Mouse (Mus musculus) CD8-positive naive resting alpha-beta T cell, adult 2 months (primary cell): ENCODE data around the gene Adgrg2.
A peak's percentile ranks its signal among the peaks of the same experiment; 100 is the strongest.

Experiments used
- DNase-seq, 2 experiments: peaks; one replicate each; pipeline ENCODE4 v3.0.0; 2022; ENCODE audit warnings: low read depth in 2 of 2, low spot score in 2 of 2

Adgrg2 gene

GRCm38 (mm10) chrX:160501687-160502047 lies 111.2 kb downstream of the Adgrg2 start:
- DNase-seq: no peak

DNA sequence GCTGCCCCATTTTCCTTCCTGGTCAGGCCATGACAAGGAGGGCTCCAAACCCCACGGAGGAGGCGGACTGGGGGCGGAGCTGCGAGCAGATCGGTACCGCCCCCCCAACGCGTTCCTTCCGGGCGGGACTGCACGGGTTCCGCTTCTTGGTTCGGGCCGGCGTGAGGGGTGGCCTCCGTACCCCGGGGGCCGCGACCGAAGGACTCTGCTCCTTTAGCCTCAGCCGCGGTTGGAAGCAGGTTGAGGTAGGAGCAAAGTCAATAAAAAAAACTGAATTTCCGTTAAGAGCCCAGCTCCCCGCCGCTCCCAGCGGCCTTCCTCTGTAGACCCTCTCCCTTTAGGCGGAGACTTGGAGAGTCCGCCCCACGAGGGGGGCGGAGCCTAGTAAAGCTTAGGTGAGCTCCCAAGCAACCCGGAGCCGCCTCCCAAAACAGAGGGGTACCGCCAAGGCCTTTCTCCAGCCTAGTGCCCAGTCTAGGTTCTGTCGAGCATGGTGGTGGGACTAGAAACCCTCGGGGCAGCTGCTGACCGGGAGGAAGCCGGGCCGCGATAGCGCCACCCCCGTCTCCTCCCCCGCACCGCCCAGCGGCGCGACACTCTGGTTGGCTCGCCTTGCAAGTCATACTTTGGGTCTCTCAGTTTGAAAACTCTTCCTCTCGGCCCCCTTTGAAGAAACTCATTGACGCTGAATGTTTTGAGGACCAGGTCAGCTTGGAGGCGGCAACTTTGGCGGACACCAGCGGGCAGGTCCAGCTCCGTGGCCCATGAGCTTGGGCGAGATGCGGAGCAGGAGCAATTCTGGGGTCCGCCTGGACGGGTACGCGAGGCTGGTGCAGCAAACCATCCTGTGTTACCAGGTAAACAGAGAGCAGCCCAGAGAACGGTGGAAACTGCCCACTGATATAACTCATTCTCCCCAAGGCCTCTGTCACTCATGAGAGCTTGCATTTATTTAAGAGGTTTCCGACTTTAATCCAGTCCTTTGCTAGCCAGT lies 111.9 kb downstream of the Adgrg2 start, which contains the start of gene Phka2:
Gene Phka2 (plus strand): TSS at position 119 of the 994 bp plus-strand sequence.
- peak; percentile 75 to 84 for DNase-seq

- no peak for DNase-seq
These were observed 118.6 kb downstream of the Adgrg2 start for GRCm38 (mm10) chrX:160509046-160509445.

- no peak for DNase-seq
These were observed 119.7 kb downstream of the Adgrg2 start for GRCm38 (mm10) chrX:160510197-160510596.

GRCm38 (mm10) chrX:160516027-160516426 lies 125.5 kb downstream of the Adgrg2 start:
- DNase-seq: no peak

GRCm38 (mm10) chrX:160542772-160543171 lies 152.3 kb downstream of the Adgrg2 start:
- DNase-seq: no peak
